In the genomic region with DNA sequence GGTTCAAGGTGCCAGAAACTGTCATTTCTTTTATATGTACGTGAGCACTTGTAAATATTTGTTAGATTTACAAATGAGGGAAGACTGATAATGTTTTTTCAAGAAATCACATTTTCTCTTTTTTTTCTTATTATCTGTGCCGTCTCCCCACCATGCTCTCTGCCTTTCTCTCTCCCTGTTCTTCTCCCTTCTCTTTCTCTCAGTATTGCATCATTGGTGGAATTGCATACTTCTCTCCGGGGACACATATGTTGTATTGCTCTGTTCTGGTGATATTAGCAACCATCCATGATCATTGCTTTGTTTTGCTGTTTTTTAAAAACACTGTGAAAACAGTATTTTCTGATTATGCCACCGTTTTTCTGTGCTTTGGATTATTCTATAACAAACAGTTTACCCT, we compare ENCODE assay signal across 34 mouse cellular contexts.
"Had no signal": no experiment of that assay in that cellular context is flagged by ENCODE, and none has a peak within 500 bp of the region (broad histone marks: within the 10 kb centered on the region; RNA-seq: fewer than 3 reads in every experiment).

No protein-coding gene starts in this region.

- H3K4me3 ChIP-seq: heart, adult 2 months; heart, embryonic 10.5 days; heart, embryonic 12.5 days; heart, embryonic 13.5 days; heart, embryonic 15.5 days; hindbrain, embryonic 13.5 days; hindbrain, embryonic 15.5 days; intestine, embryonic 15.5 days; kidney, embryonic 15.5 days; layer of hippocampus, adult 2 months had no signal

- ATAC-seq: hindbrain, postnatal 0 days; inflammation-experienced regulatory T-cells, adult 6 months; intestine, embryonic 15.5 days; intestine, embryonic 16.5 days; intestine, postnatal 0 days had no signal

- H3K9ac ChIP-seq: heart, embryonic 12.5 days; heart, embryonic 13.5 days; heart, embryonic 15.5 days; hindbrain, embryonic 13.5 days; hindbrain, embryonic 14.5 days; hindbrain, embryonic 15.5 days; intestine, embryonic 15.5 days; kidney, embryonic 15.5 days had no signal

- H3K27me3 ChIP-seq: heart, embryonic 12.5 days; heart, embryonic 13.5 days; heart, embryonic 15.5 days; hindbrain, embryonic 13.5 days; hindbrain, embryonic 15.5 days; intestine, embryonic 15.5 days; kidney, embryonic 15.5 days had no signal

- DNase-seq: heart, adult 18-20 months; heart, adult 2 months; heart, postnatal 10 days; heart, postnatal 14 days; heart, postnatal 36 days; heart, postnatal 4 days; kidney, adult 11 months; kidney, adult 18-20 months; kidney, adult 2 months; kidney, adult 8-10 months; kidney, adult 9 months; kidney, postnatal 10 days; kidney, postnatal 14 days; kidney, postnatal 25 days; kidney, postnatal 36 days; kidney, postnatal 4 days; layer of hippocampus, adult 9-11 months; layer of hippocampus, postnatal 36 days had no signal

- H3K36me3 ChIP-seq: heart, embryonic 10.5 days; heart, embryonic 12.5 days; heart, embryonic 13.5 days; heart, embryonic 15.5 days; hindbrain, embryonic 13.5 days; hindbrain, embryonic 15.5 days; intestine, embryonic 15.5 days; kidney, embryonic 15.5 days had no signal

- H3K27ac ChIP-seq: heart, adult 2 months; heart, embryonic 10.5 days; heart, embryonic 13.5 days; heart, embryonic 15.5 days; hindbrain, embryonic 13.5 days; hindbrain, embryonic 14.5 days; hindbrain, embryonic 15.5 days; hindbrain, postnatal 0 days; intestine, embryonic 15.5 days; kidney, embryonic 15.5 days; kidney, postnatal 0 days; layer of hippocampus, adult 2 months had no signal

- H3K9me3 ChIP-seq: heart, embryonic 10.5 days; heart, embryonic 12.5 days; heart, embryonic 13.5 days; heart, embryonic 15.5 days; hindbrain, embryonic 13.5 days; hindbrain, embryonic 15.5 days; intestine, embryonic 15.5 days; kidney, embryonic 15.5 days had no signal

- H3K4me2 ChIP-seq: heart, embryonic 11.5 days; heart, embryonic 12.5 days; heart, embryonic 13.5 days; heart, embryonic 15.5 days; hindbrain, embryonic 13.5 days; hindbrain, embryonic 14.5 days; hindbrain, embryonic 15.5 days; intestine, embryonic 15.5 days; kidney, embryonic 15.5 days had no signal

- H3K4me1 ChIP-seq: heart, embryonic 10.5 days; heart, embryonic 12.5 days; heart, embryonic 13.5 days; heart, embryonic 15.5 days; hindbrain, embryonic 15.5 days; intestine, embryonic 15.5 days; kidney, embryonic 15.5 days had no signal
